Mouse (Mus musculus): ENCODE data around the gene Acadvl.

Gene Acadvl

DNA sequence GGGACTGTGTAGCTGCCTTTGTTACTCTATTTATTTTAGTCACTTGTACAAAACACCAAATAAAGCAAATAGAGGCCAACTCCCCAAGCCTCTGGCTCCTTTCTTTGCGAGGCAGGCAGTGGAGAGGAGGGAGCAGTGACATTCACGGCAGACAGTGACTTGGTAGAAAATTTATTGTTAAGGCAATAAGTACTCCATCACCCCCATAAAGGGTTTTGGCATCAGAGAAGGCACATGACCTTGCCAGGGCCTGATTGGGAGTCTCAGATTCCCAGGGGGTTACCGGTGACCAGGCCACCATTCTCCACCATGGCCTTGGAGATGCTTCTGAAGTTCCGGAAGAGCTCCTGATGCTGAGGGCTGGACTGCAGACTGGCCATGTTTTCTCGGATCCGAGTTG, 5.2 kb downstream of the Acadvl start:
- DNase-seq (ENCODE audit: extremely low read depth, insufficient read length, low spot score): no peak

DNA sequence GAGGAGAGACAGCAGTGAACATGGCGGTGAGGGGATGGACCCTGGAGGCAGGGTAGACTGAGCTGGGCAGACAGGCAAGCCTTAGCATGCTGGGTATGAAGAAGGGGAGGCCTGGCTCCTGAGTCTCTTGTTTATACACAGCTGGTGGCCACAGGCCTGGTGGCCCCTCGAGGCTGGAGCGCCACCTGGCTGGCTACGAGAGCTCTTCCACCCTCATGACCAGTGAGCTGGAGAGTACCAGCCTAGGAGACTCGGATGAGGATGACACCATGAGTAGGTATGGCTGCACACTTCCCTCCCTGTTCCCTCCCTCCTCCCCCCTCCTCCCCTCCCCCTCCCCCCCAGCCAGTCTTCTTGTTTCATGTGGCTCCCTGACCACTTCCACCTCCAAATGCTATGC, 9.7 kb downstream of the Acadvl start:
- no peak for DNase-seq (ENCODE audit: extremely low read depth, insufficient read length, low spot score)

DNA sequence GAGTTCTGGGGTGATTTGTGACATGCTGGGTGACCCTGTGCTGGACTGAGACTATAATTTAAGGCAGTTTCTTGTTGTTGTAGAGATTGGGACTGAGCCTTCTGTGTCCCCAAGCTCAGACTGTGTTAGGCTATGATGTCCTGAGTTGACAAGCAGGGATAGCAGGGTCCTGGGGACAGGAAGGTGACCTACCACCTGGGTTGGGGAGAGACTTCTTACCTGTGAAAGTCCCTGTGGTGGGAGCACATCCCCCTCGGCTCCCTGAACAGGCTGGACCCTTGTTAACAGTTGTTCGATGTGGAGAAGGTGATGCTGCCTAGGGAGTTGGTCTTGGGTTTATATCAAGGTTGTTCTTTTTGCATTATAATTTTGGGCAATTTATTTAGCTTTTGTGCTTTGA, 12.7 kb downstream of the Acadvl start:
- DNase-seq (ENCODE audit: extremely low read depth, insufficient read length, low spot score): no peak

DNA sequence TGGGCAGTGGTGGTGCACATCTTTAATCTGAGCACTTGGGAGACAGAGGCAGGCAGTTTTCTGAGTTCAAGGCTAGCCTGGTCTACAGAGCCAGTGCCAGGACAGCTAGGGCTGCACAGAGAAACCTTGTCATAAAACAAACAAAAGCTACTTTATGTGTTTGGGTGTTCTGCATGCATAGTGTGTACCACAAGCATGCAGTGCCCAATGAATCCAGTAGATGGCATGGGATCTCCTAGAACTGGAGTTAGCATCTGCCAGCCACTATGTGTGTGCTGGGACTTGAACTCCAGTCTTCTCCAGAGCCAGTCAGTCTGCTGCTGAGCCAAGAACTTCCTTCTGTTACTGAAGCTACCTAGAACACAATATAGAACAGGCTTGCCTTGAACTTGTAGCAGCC, 13.3 kb downstream of the Acadvl start:
- DNase-seq (ENCODE audit: extremely low read depth, insufficient read length, low spot score): peak; percentile 52

DNA sequence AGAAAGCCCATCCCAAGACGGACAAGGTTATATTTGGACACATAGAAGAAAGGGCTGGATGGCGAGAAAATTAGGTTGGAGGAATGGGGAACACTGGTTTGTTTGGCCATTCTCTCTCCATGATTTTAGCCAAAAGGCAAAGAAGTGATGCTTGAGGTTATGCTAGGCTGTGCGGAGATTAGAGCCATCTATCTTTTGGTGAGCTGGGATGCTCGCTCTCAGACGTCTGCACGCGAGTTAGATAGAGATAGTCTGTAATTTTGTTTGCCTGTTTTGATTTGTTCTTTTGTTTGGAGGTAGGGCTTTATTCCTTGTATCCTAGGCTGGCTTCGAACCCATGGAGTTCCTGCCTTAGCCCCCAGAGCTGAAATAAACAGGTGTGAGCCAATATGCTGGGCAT, 14.1 kb downstream of the Acadvl start:
- DNase-seq (ENCODE audit: extremely low read depth, insufficient read length, low spot score): no peak

DNA sequence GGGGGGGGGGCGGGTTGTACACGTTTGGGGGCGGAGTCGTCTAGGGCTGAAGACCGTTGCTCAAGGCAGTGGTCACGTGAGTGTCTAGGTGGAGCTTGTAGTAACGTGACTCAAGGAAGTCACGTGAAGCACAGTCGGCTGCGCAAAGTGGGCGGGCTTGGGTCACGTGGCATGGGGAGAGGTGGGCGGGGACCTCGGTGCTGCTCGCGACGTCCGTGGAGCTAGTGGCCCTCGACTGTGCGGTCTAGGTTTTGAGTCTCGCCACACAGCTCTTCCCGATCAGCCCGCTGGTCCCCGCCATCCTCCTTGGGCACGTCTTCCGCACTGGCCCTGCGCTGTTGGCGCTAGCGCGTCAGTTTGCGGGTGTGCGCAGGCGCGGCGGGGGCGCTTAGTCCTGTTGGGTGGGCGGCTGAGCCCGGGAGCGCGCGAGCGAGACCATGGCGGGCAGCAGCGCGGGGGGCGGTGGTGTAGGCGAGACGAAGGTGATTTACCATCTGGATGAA, 14.8 kb downstream of the Acadvl start, which contains the start of gene Dvl2:
Gene Dvl2 (plus strand): TSS at position 200 of the 503 bp plus-strand sequence.
- peak; percentile 100 for DNase-seq (ENCODE audit: extremely low read depth, insufficient read length, low spot score)

DNA sequence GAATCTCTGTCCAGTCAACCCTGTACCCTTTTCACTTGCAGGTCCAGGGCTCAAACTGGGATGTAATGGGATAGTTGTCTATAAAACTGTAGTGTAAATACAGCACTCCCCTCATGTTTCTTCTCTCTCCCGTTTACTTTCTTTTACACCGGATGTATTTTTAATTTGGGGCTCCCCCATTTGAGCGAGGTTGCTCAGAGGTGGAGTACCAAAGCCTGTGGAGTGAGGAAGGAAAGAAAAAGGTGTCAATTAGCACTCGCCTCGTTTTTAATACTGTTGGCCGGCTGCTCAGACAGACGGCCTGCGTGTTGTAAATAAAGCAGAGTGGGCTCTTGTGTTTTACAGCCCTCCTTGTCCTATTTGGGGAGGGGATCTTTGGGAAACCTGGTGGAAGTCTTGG, 15.5 kb downstream of the Acadvl start:
- no peak for DNase-seq (ENCODE audit: extremely low read depth, insufficient read length, low spot score)

DNA sequence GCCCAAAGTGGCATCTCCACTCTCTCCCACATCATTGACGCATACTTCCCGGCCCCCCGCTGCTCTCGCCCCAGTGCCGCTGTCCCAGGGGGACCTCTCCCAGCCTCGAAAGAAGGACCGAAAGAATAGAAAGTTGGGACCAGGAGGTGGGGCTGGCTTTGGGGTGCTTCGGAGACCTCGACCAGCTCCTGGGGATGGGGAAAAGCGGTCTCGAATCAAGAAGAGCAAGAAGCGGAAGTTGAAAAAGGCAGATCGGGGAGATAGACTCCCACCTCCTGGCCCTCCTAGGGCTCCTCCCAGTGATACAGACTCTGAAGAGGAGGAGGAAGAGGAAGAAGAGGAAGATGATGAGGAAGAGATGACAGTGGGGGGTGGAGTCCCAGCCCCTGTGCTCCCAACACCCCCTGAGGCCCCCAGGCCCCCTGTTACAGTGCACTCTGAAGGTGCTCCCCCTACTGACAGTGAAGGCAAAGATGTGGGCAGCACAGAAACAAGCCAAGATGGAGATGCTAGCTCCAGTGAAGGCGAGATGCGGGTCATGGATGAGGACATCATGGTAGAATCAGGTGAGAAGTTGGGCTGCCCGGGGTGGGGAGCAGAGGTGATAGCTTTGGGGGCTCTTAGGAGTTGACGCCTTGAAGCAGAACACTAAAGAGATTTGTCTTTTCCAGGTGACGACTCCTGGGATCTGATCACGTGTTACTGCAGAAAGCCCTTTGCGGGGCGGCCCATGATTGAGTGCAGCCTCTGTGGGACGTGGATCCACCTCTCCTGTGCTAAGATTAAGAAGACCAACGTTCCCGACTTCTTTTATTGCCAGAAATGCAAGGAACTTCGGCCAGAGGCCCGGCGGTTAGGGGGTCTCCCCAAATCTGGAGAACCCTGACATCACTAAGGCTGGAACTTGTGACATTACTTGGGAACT, 16.4 kb downstream of the Acadvl start:
- DNase-seq (ENCODE audit: extremely low read depth, insufficient read length, low spot score): no peak

DNA sequence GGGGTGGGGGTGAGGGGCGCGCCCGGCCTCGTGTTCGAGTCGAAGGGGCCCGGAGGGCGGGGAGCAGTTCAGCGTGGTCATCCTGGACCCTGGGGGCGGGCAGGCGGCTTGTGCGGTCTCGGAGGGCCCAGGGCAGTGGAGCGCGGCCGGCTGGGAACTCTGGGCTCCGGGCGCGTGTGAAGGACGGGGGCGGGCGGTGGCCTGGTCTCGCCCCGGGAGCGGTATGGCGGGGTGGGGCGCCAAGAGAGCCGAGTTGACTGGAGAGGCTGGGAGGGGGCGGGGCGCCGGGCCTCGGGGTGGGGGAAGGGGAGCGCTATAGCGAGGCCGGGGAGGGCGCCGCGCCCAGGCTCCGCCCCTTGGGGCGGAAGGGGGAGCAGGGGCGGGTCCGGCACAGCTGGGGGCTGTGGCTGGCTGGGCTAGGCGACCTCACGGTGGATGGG, 18.1 kb downstream of the Acadvl start:
- peak; percentile 84 for DNase-seq (ENCODE audit: extremely low read depth, insufficient read length, low spot score)

DNA sequence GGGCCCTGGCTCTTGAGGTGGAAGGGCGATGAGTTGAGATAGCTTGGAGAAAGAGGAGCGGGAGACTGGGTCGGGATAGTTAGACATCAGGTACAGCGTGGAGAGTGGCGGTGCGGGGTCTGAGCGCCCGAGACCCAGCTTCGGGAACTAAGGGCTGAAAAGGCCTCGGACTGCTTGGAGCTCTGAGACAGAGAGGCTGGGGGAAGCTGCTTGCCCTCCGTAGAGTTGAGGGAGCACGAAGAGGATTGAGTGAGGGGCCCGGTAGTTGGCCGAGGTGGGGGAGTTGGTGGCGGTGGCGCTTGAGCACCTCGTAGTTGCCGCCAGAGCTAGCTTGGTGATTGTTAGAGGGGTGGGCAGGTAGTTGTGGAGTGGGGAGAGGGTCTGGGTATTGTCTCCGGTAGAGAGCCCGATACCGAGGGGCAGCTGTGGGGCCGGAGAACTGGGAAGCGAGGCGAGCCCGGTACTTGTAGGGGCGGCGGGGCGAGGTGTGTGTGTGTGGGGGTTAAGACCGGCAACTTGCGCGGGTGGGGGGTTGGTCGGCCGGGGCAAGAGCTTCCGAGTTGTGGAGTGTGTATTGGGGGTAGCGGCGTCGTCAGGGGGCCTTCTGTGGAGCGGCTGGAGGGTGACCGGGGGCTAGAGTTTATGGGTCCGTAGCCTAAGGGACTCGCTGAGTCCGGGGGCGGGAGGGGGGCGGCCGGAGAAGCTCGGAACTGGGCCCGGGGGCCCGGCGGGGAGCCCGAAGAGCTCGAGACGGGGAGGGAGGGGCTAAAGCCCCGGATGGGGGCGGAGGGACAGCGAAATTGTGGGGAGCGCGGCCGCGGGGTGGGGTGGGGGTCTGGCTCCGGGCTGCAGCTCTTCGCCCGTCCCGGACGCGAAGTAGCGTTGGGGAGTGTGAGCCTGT, 18.8 kb downstream of the Acadvl start:
- DNase-seq (ENCODE audit: extremely low read depth, insufficient read length, low spot score): peak; percentile 73

DNA sequence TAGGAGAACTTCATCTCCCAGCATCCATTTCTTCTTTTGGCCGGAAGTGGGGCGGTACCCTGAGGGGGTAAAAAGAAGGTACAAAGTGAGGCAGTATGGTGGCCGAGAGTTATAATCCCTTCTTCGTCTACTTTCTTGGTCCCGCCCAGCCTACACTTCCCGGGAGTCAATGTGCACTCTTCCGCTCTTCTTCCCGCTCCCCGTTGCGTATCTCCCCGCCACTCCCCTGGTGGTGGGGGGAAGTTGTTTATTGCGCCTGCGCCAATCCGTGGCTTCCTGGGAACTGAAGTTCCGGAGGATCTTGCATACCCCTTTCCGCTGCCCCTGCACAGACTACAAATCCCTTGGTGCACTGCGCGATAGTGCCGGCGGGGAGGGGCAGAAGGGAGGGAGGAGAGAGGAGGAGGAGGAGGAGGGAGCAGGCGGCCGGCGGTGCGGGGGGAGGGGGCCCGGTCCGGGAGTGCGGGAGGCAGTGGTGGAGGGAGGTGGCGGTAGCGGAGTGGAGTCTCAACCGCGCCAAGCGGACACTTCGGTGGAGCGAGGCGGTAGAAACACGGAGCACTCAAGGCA, 19.7 kb downstream of the Acadvl start, which contains the start of gene Phf23:
Gene Phf23 (plus strand): TSS at position 387 of the 570 bp plus-strand sequence.
- DNase-seq (ENCODE audit: extremely low read depth, insufficient read length, low spot score): peak; percentile 98

DNA sequence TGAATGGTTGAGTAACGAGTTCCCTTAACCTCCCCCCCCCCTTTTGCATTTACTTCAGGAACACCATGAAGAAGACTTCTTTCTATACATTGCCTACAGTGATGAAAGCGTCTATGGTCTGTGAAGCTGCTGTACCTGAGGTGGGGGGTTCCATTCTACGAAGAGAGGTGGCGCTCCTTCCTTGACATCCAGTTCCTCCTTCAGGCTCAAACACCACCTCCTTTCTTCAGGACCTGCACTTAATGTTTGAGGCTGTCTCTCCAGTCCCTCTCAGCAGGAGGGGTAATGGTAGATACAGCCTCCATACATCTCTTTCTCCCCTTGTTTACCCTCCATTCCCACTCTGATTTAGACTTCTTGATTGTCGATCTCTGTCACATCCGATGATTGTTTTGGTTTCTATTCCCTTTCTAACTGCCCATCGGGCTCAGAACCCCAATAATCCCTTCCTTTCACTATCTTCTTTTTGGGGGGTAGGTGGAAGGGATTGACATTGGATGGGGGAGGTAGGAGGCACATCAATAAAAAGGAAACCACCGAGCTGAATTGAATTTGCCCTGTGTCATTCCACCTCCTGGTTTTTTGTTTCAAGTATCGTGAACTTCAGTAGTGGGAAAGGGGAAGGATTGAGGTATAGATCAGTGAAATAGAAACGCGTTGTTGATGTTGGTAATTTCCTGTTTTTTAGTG, 20.7 kb downstream of the Acadvl start:
- no peak for DNase-seq (ENCODE audit: extremely low read depth, insufficient read length, low spot score)

DNA sequence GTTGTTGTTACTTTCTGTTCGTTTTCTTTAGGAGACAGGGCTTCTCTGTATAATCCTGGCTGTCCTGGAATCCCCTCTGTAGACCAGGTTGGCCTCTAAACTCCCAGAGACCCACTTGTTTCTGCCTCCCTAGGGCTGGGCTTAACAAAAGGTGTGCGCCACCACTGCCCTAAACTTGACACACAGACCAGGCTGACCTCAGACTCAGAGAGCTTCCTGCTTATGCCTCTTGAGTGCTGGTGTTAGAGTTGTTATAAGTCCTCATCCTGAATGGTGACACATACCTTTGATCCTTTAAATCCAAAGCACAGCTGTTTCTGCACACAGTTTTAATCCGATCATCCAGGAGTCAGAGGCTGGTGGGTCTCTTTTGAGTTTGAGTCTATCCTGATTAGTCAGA, 22.3 kb downstream of the Acadvl start:
- no peak for DNase-seq (ENCODE audit: extremely low read depth, insufficient read length, low spot score)

DNA sequence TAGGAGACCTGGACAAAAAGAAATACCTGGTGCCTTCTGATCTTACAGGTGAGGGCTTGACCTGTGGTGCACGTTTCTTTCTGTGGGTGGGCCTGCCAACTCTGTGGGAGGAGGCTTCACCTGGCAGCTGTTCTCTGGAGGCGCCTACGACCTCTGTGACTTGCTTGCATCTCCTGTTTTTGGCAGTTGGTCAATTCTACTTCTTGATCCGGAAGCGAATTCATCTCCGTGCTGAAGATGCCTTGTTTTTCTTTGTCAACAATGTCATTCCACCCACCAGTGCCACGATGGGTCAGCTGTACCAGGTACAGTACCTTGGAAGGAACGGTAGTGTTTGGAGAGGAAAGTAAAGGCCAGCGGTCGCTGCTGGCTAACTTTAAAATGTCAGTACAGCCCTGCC, 22.8 kb downstream of the Acadvl start:
- no peak for DNase-seq (ENCODE audit: extremely low read depth, insufficient read length, low spot score)

DNA sequence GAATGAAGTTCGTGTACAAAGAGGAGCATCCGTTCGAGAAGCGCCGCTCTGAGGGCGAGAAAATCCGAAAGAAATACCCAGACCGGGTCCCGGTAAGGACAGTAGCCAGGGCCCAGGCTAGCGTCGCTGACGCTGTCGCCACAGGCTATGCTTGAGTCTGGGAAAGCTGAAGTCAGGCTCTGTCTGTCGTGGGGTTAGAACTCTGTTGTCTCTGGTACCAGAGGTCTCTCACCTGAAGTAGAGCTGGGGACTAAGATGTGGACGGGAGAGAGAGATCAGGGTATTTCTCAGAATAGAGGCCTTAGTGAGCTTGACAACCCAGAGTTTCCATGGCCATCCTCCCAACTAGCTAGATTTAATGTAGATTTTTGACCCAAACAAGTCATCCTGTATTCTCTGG, 23.5 kb downstream of the Acadvl start:
- DNase-seq (ENCODE audit: extremely low read depth, insufficient read length, low spot score): no peak

DNA sequence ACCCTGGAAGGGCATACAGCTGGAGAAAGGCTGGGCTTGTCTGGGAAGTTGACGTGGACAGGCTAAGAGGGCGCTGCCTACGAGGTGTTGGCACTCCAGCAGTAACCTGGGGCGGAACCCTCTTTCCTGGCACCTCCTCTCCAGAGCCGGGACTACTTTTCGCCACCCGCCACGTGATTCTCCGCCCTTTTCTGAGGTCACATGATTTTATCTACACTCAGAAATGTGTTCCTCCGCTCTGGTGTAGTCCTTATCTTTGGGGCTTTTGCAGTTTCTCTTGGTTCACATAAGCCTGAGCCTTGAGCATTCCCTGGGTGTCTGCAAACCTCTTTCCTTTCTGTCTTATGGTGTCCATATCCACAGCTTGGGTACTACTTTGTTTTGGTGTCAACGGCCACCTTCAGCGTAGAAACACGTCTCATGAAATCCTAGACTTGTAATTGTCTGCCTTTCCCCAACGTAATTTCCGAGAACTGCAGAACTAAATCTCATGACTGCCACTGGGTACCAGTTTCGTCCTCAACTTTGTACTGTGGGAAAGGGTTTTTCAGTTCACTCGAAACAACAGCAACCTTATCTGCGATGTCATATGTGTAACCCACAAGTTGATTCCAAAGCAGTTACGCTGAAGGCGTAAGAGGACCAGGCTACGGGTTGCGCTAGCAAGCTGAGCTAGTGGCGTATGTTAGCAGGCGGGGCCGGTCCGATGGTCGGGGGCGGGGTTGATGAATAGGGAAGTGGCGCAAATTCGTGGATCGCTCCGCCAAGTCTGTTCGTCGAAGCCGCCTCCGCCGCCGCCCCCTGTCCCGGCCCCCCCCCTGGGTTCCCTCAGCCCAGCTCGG, 24.1 kb downstream of the Acadvl start, which contains the start of gene Gabarap:
Gene Gabarap (plus strand): TSS at position 294 of the 842 bp plus-strand sequence.
- DNase-seq (ENCODE audit: extremely low read depth, insufficient read length, low spot score): peak; percentile 94

DNA sequence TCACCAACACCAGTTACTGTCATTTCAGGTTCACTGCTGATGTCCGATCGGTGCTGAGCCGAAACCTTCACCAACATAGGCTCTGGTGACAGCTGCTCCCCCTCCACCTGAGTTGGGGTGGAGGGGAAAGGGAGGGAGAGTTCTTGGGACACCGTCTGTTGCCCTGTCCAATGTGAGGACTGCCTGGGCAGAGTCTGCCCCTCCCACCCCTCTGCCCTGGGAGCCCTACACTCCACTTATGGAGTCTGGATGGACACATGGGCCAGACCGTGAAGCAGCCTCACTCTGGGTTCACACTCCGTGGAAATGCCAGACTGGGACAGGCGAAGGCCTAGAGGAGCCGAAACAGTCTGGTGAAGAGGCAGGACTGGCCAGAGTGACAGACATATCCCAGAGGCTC, 25.3 kb downstream of the Acadvl start:
- no peak for DNase-seq (ENCODE audit: extremely low read depth, insufficient read length, low spot score)

DNA sequence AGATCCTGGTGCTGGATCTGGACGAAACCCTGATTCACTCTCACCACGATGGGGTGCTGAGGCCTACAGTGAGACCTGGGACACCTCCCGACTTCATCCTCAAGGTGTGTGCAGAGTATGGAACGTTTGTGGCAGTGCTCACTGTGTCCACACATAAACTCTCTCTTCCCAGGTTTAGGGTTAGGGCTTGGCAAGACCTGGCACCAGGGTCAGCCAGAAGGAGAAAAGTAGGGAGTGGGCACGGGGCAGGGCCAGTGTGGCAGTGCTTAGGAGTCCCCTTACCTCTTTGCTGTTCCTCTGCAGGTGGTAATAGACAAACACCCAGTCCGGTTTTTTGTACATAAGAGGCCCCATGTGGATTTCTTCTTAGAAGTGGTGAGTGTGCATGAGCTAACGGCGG, 30.8 kb downstream of the Acadvl start:
- no peak for DNase-seq (ENCODE audit: extremely low read depth, insufficient read length, low spot score)

DNA sequence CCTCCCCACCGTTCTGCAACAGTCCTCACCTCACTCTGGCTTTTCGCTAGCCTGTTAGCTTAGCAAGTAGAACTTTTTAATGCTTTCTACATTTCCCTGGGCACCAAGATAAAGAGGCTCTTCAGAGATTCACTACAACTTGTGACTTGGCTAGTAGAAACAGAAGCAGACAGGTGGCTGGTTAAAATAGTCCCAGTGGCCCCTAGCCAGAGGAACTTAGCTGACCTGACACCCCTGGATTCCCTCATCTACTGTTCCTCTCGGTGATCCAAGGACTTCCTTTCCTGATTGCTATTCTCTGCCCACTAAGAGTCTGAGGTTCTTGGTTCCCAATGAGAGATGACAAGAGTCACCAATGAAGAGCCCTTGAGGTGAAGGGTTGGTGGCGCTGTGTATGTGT, 31.8 kb downstream of the Acadvl start:
- no peak for DNase-seq (ENCODE audit: extremely low read depth, insufficient read length, low spot score)

Data from 3134 (cell line).